Mouse (Mus musculus) testis, adult 2 months (tissue): Measurements from ENCODE around the gene Cdc34b.

ENCODE experiments used
- CTCF ChIP-seq: fragments of 200-500 bp; IDR thresholded peaks from 2 replicates; pipeline ENCODE4 v1.5.1; 2012; ENCODE audit warnings: low read depth, mild to moderate bottlenecking, inconsistent platforms, low read length, moderate library complexity; ENCODE audit not compliant: control insufficient read depth, insufficient read depth, insufficient replicate concordance
- POLR2A ChIP-seq: fragments of 200-500 bp; IDR thresholded peaks from 2 replicates; pipeline ENCODE4 v1.6.1; 2012; ENCODE audit warnings: low read depth, mild to moderate bottlenecking, inconsistent platforms, low read length, moderate library complexity; ENCODE audit not compliant: control insufficient read depth

DNA sequence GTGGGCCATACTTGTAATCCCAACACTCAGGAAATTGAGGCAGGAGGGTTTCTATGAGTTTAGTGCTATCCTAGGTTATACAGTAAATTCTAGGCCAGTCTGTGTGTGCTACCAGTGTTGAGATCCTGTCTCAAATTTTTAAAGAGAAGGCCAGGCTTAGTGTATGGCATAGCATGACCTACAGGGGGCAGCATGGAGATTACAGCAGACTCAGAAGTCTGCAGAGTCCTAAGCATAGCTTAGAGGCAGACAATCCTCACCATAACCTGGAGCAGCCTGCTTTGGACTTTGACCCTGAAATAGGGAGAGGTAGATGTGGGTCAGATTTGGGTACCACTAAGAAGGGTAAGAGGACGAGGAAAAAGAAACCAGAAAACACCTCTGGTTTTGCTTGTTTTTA lies 32.3 kb downstream of the Cdc34b start:
- TF ChIP-seq POLR2A, result no peak
- no peak for TF ChIP-seq CTCF
